Mouse (Mus musculus) small intestine, adult 2 months (tissue): ENCODE measurements around the gene Slc7a1. TPM values are rescaled to one million over a fixed set of nuclear protein-coding genes. Genes with fewer than 3 reads are reported as not detected.

ENCODE experiments used
- H3K27ac ChIP-seq: fragments of 200-500 bp; 2 replicates; pipeline ENCODE4 v1.5.1; 2012; ENCODE audit warnings: low read depth, low read length, control low read depth, inconsistent platforms; ENCODE audit not compliant: insufficient read depth
- H3K27me3 ChIP-seq: fragments of 200-500 bp; 2 replicates; pipeline ENCODE4 v1.6.1; 2012; ENCODE audit warnings: mild to moderate bottlenecking, moderate library complexity, low read length, inconsistent platforms; ENCODE audit not compliant: control insufficient read depth, insufficient read depth
- H3K36me3 ChIP-seq: fragments of 200-500 bp; 2 replicates; pipeline ENCODE4 v1.6.1; 2012; ENCODE audit warnings: mild to moderate bottlenecking, low read length, control low read depth, inconsistent platforms; ENCODE audit not compliant: control insufficient read depth, insufficient read depth
- H3K4me1 ChIP-seq: fragments of 200-500 bp; 2 replicates; pipeline ENCODE4 v1.6.1; 2012; ENCODE audit warnings: low read length, inconsistent platforms, mixed read lengths; ENCODE audit not compliant: control insufficient read depth, insufficient read depth, insufficient read length
- H3K4me3 ChIP-seq: fragments of 200-500 bp; 2 replicates; pipeline ENCODE4 v1.5.1; 2012; ENCODE audit warnings: low read depth, mild to moderate bottlenecking, control low read depth, inconsistent platforms, low read length, moderate library complexity
- CTCF ChIP-seq: fragments of 200-500 bp; IDR thresholded peaks from 2 replicates; pipeline ENCODE4 v1.5.1; 2012; ENCODE audit warnings: low read depth, mild to moderate bottlenecking, control low read depth, inconsistent platforms, low read length, moderate library complexity, mixed read lengths; ENCODE audit not compliant: insufficient replicate concordance, insufficient read length; ENCODE audit errors: extremely low read depth
- POLR2A ChIP-seq: fragments of 200-500 bp; IDR thresholded peaks from 2 replicates; pipeline ENCODE4 v1.6.1; 2012; ENCODE audit warnings: low read depth, mild to moderate bottlenecking, control low read depth, inconsistent platforms, low read length, moderate library complexity
- WGBS: fragments of 180-500 bp; shearing (Covaris S2); methylation state at CpG from one replicate; pipeline ENCODE4 v1.1.7; 2018; 5-methylcytosine and 5-hydroxymethylcytosine counted together
- polyA plus RNA-seq: library from polyadenylated mRNA; depleted of rRNA; stranded (reverse); fragments of >200 nt; gene quantifications from 2 replicates; pipeline ENCODE4 v1.2.3, GENCODE M21; 2012; rRNA removed

Slc7a1 gene
- polyA plus RNA-seq, result 6.3 and 7.4 TPM in 2 replicates

DNA sequence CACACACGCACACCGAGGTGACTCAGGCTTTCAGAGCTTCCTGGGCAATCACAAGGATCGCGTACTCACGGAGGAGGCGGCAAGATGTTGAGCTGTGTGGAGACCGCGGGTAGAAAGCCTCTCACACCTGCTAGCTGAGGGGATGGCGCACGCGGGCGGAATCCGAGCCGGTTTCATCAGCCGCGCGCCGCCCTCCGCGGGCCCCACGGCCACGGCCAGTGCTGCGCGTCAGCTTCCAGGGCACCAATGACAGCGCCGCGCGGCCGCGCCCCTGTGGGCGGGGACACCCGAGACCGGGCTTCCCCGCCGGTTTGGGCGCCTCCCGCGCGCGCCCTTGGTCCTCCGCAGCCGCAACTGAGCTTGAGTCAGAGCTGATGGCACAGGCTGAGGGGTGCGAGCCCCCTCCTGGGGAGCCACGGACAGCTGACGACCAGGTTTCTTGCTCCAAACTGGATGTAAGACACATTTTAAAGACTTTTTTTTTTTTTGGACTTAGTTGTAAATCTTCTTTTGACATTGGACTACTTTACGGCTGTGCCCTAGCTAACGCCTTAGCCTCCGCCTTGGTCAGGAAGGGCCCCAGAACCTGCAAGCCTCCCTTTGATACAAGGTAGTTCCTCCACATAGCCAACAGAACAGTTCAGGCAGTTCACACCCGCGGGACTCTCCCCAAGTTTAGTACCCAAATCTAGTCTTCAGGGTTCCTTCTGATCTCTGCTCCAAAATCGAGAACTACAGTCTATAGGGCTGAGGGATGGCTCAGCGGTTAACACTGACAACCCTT, at the start of gene Slc7a1:
TSS of gene Slc7a1 (minus strand) at position 245 of the 784 bp plus-strand sequence.
- Histone ChIP-seq H3K27ac (peak within 1 kb of the TSS; percentile 73), H3K27me3 (no peaks in the 10 kb centered on the region), H3K36me3 (no peaks in the 10 kb centered on the region; the same call in 1 of the 2 replicates), H3K4me1 (0 out of 2 replicates have a peak, but pooled peaks cover 2% of the 10 kb centered on the region), H3K4me3 (peak within 1 kb of the TSS; percentile 83)
- TF ChIP-seq CTCF, result no peak
- TF ChIP-seq POLR2A, result no peak
- 2% methylated on average over 51 of the region's 52 CpGs for WGBS

DNA sequence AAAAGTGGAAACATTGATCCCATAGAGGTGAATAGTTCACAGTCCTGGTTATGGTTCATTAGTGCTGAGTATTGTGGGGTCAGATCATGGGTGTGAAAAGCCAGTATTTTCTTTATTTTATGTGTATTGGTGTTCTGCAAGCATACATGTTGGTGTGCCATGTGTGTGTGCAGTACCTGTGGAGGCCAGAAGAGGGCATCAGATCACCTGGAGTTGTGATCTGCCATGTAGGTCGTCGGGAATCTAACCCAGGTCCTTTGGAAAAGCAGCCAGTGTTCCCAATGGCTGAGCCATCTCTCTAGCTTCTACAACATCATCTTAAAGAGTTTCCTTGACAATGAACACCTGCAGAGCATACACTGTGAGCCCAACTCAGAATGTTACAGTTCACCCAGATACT, 45.3 kb upstream of the Slc7a1 start:
- Histone ChIP-seq H3K27me3 (no peaks in the 10 kb centered on the region), H3K27ac (no peak overlapping the region), H3K4me3 (no peak overlapping the region), H3K4me1 (no peaks in the 10 kb centered on the region), H3K36me3 (no peaks in the 10 kb centered on the region)
- TF ChIP-seq CTCF (no peak), POLR2A (no peak)
- 86% methylated on average over 2 of the region's 2 CpGs for WGBS

DNA sequence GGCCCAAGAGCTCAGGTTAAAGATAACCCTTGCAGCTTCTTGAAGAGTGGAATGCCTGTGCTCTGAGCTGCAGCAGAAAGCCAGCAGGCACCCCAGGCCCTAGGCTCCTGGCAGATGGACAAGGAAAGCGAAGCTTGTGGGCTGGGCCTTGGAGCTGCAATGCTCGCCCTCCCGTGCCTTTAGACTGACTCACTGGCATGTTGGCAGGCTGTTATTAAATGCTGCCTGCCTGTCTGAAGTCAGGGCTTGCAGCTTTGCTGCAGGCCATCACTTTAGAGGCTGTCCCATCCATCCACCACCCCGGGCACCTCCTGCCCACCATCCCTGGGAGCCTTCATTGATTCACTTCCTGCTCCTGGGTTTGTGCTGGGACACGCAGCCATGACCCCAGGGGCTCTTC, 44.0 kb upstream of the Slc7a1 start:
- TF ChIP-seq POLR2A (no peak), CTCF (no peak)
- WGBS, result 65% methylated on average over 5 of the region's 5 CpGs
- no peak overlapping the region for H3K4me3 ChIP-seq
- H3K4me1 ChIP-seq, result no peaks in the 10 kb centered on the region
- H3K27ac ChIP-seq, result no peak overlapping the region
- H3K27me3 ChIP-seq, result no peaks in the 10 kb centered on the region
- no peaks in the 10 kb centered on the region for H3K36me3 ChIP-seq

DNA sequence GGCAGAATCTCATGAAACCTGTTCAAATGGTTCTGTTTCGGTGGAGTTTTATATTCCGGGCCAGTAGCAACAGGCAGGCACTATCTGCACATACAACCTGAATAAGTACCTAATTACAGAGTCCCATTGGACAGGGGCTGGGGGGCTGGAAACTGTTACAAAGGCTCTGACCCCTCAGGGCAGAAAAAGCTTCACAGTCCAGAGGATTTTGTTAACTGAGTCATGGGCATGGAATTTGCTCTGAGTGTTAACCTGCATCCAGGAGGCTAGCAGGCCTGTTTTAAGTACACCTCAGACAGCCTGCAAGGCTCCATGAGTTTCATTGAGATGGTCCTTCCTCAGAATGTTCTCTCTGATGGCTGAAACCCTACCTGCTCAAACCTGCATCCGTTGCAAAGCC, 36.0 kb upstream of the Slc7a1 start:
- TF ChIP-seq POLR2A (no peak), CTCF (no peak)
- H3K36me3 ChIP-seq, result no peaks in the 10 kb centered on the region
- no peak overlapping the region for H3K4me3 ChIP-seq
- H3K27me3 ChIP-seq, result no peaks in the 10 kb centered on the region
- 91% methylated on average over 3 of the region's 3 CpGs for WGBS
- no peak overlapping the region for H3K27ac ChIP-seq
- no peaks in the 10 kb centered on the region for H3K4me1 ChIP-seq

DNA sequence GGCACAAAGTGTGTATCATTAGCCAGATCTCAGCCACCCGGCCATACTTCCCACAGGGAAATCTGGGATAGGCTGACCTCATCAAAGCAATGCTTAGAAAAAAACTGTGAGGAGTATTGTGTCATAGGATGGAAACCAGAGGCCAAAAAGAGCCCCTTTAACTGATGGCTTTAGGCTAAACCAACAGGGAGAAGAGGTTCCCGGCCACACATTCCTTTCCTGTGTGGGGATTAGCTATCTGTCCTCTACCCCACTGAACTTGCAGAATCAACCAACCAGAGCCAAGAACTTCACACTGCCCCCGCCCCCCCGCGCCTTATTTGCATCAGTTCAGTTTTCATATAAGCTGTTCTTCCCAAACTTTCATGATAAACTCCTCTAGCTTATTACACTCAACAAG, 32.4 kb upstream of the Slc7a1 start:
- Histone ChIP-seq H3K4me3 (no peak overlapping the region), H3K36me3 (no peaks in the 10 kb centered on the region)
- 83% methylated on average over 5 of the region's 5 CpGs for WGBS

DNA sequence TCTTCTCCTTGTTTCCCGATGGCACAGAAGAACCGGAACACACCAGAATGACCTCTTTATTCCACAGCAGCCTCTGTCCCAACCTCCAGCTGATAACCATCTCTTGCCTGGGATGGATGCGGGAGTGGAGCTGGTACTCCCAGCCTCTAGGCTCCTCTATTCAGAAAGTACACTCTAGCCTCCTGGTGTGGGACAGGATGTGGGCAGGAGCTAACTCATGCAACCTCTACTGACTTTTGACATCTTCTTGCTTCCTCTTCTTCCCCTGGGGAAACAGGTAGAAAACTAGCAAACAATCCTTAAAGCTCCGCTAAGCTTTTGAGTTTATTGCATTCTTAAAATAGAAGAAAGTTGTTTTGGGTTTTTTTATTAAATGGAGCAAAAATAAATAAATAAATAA, 29.1 kb upstream of the Slc7a1 start:
- 63% methylated on average over 4 of the region's 4 CpGs for WGBS
- Histone ChIP-seq H3K4me1 (no peaks in the 10 kb centered on the region), H3K4me3 (no peak overlapping the region), H3K27ac (no peak overlapping the region), H3K36me3 (no peaks in the 10 kb centered on the region), H3K27me3 (no peaks in the 10 kb centered on the region)
- no peak for TF ChIP-seq CTCF
- no peak for TF ChIP-seq POLR2A

More for the DNA sequence above, 32.4 kb upstream of the Slc7a1 start:
- TF ChIP-seq CTCF (no peak), POLR2A (no peak)
- Histone ChIP-seq H3K4me1 (no peaks in the 10 kb centered on the region), H3K27ac (no peak overlapping the region), H3K27me3 (no peaks in the 10 kb centered on the region)

DNA sequence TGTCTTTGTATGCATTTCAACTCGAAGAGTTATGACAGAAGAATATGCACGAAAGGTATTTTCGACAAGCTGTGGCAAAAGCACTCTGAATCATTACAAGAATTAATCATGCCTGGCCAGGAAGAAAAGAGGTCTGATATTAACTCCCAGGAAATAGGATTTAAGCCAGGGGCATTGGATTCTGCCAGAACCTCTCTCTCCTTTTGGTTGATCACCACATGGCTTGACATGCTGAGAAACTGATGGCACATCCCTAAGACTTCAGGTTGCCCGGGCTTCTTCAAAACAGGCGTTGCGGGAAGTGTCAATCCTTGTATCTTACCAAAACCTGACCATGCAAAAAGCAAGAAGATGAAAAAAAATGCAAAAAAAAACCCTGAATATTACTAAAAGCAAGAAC, 25.4 kb upstream of the Slc7a1 start:
- Histone ChIP-seq H3K36me3 (no peaks in the 10 kb centered on the region), H3K27me3 (no peaks in the 10 kb centered on the region), H3K4me1 (peaks cover 5% of the 10 kb centered on the region; the same call in 1 of the 2 replicates), H3K27ac (no peak overlapping the region), H3K4me3 (no peak overlapping the region)
- WGBS, result 90% methylated on average over 6 of the region's 6 CpGs
- no peak for TF ChIP-seq CTCF
- no peak for TF ChIP-seq POLR2A
